In the genomic region with DNA sequence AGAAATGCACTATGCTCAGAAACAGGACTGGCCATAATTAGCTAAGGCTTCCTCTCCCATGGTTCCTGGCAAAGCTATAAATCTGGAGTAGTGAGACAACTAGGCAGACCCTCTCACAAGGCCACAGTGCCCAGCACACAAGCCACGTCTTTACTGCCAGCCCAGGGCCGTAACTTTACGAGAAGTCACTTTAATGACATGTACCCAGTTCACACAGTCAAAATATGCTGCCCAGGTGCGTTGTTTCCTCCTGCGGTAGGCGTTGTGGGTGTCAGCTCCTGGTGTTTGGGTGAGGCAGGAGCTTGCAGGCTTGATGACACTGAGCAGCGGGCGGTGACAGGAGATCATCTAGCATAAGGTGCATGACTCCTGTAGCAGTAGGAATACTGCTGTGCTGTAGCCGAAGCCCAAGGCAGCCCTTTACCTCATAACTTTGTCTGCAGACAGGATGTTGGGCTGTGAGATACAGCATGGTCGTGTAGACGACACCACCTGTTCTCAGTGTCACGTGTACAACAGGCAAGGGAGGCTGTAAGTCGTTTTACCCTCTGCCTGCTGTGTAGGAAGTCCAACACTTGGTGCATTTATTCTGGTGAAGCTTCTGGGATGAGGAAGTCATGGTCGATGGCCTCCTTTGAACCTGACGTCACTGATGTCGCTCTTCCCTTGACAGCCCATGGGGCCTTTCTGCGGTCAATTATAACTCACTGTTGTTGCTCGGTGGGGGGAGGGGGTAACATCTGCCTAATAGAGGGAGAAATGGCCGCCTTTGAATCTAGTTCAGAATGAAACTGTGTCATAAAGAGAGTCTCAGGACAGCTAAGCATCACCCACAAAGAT, we compare ENCODE assay signal across 1 mouse cellular context.
A peak's percentile ranks its signal among the peaks of the same experiment; 100 is the strongest.
TF ChIP-seq lines count a peak whose summit lies in the region.

No protein-coding gene starts in this region.

TF ChIP-seq in CH12.LX, 34 proteins besides CTCF, POLR2A, EP300 and RAD21 (continued from another document):
- TF ChIP-seq SIN3A (IDR thresholded peaks at IDR 0.05; ENCODE audit: low read length) (no peak; the same call in none of the 2 replicates), TBP (conservative IDR thresholded peaks at IDR 0.05; ENCODE audit: low read depth, low read length) (no peak), ZMIZ1 (IDR thresholded peaks at IDR 0.05; ENCODE audit: low read depth, low read length) (no peak), IRF4 (IDR thresholded peaks at IDR 0.05; ENCODE audit: low read depth, low read length) (peak; percentile 92), UBTF (IDR thresholded peaks at IDR 0.05; ENCODE audit: low read depth, low read length) (no peak), PAX5 (IDR thresholded peaks at IDR 0.05; ENCODE audit: low read length) (no peak), GABPA (IDR thresholded peaks at IDR 0.05; ENCODE audit: insufficient replicate concordance, low read depth, low read length) (no peak), NELFE (IDR thresholded peaks at IDR 0.05; ENCODE audit: low read depth, low read length) (no peak), ZC3H11A (IDR thresholded peaks at IDR 0.05; ENCODE audit: low read depth, low read length) (no peak), ELF1 (IDR thresholded peaks at IDR 0.05; ENCODE audit: low read depth, low read length) (peak; percentile 72; the same call in 1 of the 2 replicates), SMC3 (IDR thresholded peaks at IDR 0.05; ENCODE audit: low read depth, low read length) (no peak), JUN (IDR thresholded peaks at IDR 0.05; ENCODE audit: insufficient read depth, low read depth, low read length) (peak; percentile 79), MAZ (IDR thresholded peaks at IDR 0.05; ENCODE audit: low read depth, low read length) (0 out of 2 replicates have a peak, but pooled peaks have one; percentile 52), ZKSCAN1 (IDR thresholded peaks at IDR 0.05; ENCODE audit: borderline replicate concordance, low read depth, low read length) (no peak), CHD2 (IDR thresholded peaks at IDR 0.05; ENCODE audit: low read length) (peak; percentile 90), JUND (conservative IDR thresholded peaks at IDR 0.05; ENCODE audit: low read depth, low read length) (peak; percentile 89), RCOR1 (conservative IDR thresholded peaks at IDR 0.05; ENCODE audit: low read depth, low read length) (peak; percentile 73), E2F4 (IDR thresholded peaks at IDR 0.05; ENCODE audit: insufficient replicate concordance, low read depth, low read length) (no peak), ZNF384 (IDR thresholded peaks at IDR 0.05; ENCODE audit: low read depth, low read length) (no peak), BHLHE40 (IDR thresholded peaks at IDR 0.05; ENCODE audit: low read depth, low read length) (peak; percentile 71), MAFK (IDR thresholded peaks at IDR 0.05; ENCODE audit: insufficient replicate concordance, low read length) (peak; percentile 83), KAT2A (IDR thresholded peaks at IDR 0.05; ENCODE audit: insufficient replicate concordance, low read length) (no peak)
